Mouse (Mus musculus) neural tube, embryonic 14.5 days (tissue): ENCODE results near the gene Vash1. TPM values are rescaled to one million over a fixed set of nuclear protein-coding genes. Genes with fewer than 3 reads are reported as not detected.

Experiments
- ATAC-seq: fragments of 200-750 bp; cut with Nextera tagmentation; 2 replicates; pipeline ENCODE4 v1.8.0; 2017; ENCODE audit warnings: low read depth, mild to moderate bottlenecking, moderate TSS enrichment, moderate library complexity
- H3K27ac ChIP-seq: fragments of 300-500 bp; sonication (generic); 2 replicates; pipeline ENCODE4 v1.5.1; 2014; ENCODE audit warnings: low read depth, mild to moderate bottlenecking, control low read depth, low read length, moderate library complexity, mixed read lengths
- H3K27me3 ChIP-seq: fragments of 300-500 bp; sonication (generic); 2 replicates; pipeline ENCODE4 v1.6.1; 2014; ENCODE audit warnings: low read length; ENCODE audit not compliant: control insufficient read depth, insufficient read depth
- H3K36me3 ChIP-seq: fragments of 300-500 bp; sonication (generic); 2 replicates; pipeline ENCODE4 v1.6.1; 2014; ENCODE audit warnings: low read length, mixed read lengths; ENCODE audit not compliant: control insufficient read depth, insufficient read depth
- H3K4me1 ChIP-seq: fragments of 300-500 bp; sonication (generic); 2 replicates; pipeline ENCODE4 v1.6.1; 2014; ENCODE audit warnings: low read length; ENCODE audit not compliant: control insufficient read depth, insufficient read depth
- H3K4me2 ChIP-seq: fragments of 300-500 bp; sonication (generic); 2 replicates; pipeline ENCODE4 v1.6.1; 2014; ENCODE audit warnings: mild to moderate bottlenecking, low read depth, low read length, control low read depth
- H3K4me3 ChIP-seq: fragments of 300-500 bp; sonication (generic); 2 replicates; pipeline ENCODE4 v1.5.1; 2014; ENCODE audit warnings: low read depth, low read length, control low read depth, mixed read lengths
- H3K9ac ChIP-seq: fragments of 300-500 bp; sonication (generic); replicated peaks from 2 replicates; pipeline ENCODE4 v1.6.1; 2014; ENCODE audit warnings: low read depth, mild to moderate bottlenecking, control low read depth, low read length, mixed read lengths
- H3K9me3 ChIP-seq: fragments of 300-500 bp; sonication (generic); 2 replicates; pipeline ENCODE4 v1.6.1; 2016; ENCODE audit warnings: low read length; ENCODE audit not compliant: control insufficient read depth
- WGBS: fragments of 180-500 bp; shearing (Covaris S2); extraction: QIAGEN DNeasy Blood & Tissue Kit; methylation state at CpG from one replicate; pipeline ENCODE4 v1.1.7; 2014; 5-methylcytosine and 5-hydroxymethylcytosine counted together
- polyA plus RNA-seq: library from polyadenylated mRNA; unstranded; fragments of >200 nt; fragmentation: Nextera tagmentation; extraction: Ambion mirVana; gene quantifications from 2 replicates; pipeline ENCODE4 v1.2.1, GENCODE M21; 2014

The Vash1 gene
- polyA plus RNA-seq, 1 experiment from 2014 or later: 24.7 TPM

DNA sequence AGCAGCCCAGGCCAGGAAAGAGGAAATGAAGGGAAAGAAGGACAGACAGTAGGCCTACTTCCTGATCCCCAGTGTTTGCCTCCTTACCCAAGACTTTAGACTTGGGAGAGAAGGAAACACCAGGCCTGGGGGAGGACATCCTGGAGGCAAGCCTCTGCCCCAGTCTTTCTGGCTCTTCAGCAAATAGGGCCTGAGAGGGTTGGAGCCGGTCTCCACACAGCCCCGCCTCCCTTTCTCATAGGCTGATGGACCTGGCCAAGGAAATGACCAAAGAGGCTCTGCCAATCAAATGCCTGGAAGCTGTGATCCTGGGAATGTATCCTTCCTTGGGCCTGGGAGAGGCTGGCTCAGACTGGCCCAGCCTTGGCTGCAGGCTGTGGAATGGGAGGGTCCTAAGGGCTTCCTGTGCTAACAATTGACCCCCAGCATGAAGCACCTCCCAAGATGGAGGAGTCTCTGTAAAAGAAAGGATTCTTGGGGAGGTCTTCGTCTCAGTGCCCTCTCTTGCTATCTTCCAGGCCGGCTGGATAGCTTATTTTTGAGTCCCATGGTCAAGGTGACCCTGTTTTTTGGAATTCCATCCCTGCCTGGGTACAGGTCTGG lies 9.6 kb downstream of the Vash1 start:
- 86% methylated on average over 4 of the region's 4 CpGs for WGBS
- Histone ChIP-seq H3K36me3 (peaks cover 43% of the 10 kb centered on the region), H3K4me3 (no peak overlapping the region), H3K9me3 (no peaks in the 10 kb centered on the region), H3K27me3 (no peaks in the 10 kb centered on the region), H3K4me1 (peaks cover 6% of the 10 kb centered on the region; the same call in 1 of the 2 replicates), H3K27ac (no peak overlapping the region), H3K4me2 (no peak overlapping the region), H3K9ac (no peak overlapping the region)
- no peak for ATAC-seq

DNA sequence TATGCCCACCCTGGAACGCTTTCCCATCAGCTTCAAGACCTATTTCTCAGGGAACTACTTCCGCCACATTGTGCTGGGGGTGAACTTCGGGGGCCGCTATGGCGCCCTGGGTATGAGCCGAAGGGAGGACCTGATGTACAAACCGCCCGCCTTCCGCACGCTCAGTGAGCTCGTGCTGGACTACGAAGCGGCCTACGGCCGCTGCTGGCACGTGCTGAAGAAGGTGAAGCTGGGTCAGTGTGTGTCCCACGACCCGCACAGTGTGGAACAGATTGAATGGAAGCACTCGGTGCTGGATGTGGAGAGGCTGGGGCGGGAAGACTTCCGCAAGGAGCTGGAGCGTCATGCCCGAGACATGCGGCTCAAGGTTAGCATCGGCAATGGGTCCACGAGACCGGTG lies 10.4 kb downstream of the Vash1 start:
- WGBS: 96% methylated on average over 27 of the region's 27 CpGs
- Histone ChIP-seq H3K4me3 (no peak overlapping the region), H3K27me3 (no peaks in the 10 kb centered on the region), H3K9ac (no peak overlapping the region), H3K4me1 (no peaks in the 10 kb centered on the region), H3K4me2 (no peak overlapping the region), H3K9me3 (no peaks in the 10 kb centered on the region), H3K27ac (no peak overlapping the region), H3K36me3 (peaks cover 43% of the 10 kb centered on the region)
- ATAC-seq: no peak

DNA sequence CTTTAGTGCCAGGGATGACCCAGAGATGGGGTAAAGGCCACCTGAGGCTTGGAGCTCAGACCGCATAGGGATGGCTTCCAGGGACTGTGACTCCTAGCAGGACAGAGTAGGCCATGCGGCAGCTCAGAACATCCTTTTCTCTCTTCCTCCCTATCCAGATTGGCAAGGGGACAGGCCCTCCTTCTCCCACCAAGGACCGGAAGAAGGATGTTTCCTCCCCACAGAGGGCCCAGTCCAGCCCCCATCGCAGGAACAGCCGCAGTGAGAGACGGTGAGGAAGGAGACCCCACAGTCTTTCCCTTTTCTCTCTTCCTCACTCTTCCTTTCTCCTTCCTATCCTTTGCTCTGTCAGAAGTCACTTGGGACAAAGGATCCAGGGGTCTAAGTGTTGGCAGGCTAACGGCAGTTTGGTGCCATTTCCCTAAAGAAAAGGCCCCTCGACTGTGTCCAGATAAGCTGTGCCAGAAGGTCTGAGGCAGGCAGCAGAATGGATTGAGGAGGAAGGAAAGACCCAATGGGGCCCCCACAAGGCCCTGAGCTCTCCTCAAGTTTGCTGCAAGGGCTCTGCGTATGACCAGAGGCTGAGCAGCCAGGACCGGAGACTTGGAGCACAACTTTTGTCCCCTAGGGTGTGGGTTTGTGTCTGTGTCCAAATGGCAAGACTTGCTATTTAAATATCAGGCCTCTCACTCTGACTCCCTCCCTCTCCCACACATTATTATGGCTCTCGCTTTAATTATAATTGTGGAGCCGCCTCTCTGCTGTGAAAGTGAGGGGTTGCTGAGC lies 12.4 kb downstream of the Vash1 start:
- Histone ChIP-seq H3K9ac (no peak overlapping the region), H3K9me3 (no peaks in the 10 kb centered on the region), H3K4me2 (no peak overlapping the region), H3K27ac (no peak overlapping the region), H3K4me3 (no peak overlapping the region), H3K27me3 (no peaks in the 10 kb centered on the region), H3K36me3 (peaks cover 52% of the 10 kb centered on the region), H3K4me1 (no peaks in the 10 kb centered on the region)
- no peak for ATAC-seq
- WGBS: 77% methylated on average over 12 of the region's 12 CpGs

DNA sequence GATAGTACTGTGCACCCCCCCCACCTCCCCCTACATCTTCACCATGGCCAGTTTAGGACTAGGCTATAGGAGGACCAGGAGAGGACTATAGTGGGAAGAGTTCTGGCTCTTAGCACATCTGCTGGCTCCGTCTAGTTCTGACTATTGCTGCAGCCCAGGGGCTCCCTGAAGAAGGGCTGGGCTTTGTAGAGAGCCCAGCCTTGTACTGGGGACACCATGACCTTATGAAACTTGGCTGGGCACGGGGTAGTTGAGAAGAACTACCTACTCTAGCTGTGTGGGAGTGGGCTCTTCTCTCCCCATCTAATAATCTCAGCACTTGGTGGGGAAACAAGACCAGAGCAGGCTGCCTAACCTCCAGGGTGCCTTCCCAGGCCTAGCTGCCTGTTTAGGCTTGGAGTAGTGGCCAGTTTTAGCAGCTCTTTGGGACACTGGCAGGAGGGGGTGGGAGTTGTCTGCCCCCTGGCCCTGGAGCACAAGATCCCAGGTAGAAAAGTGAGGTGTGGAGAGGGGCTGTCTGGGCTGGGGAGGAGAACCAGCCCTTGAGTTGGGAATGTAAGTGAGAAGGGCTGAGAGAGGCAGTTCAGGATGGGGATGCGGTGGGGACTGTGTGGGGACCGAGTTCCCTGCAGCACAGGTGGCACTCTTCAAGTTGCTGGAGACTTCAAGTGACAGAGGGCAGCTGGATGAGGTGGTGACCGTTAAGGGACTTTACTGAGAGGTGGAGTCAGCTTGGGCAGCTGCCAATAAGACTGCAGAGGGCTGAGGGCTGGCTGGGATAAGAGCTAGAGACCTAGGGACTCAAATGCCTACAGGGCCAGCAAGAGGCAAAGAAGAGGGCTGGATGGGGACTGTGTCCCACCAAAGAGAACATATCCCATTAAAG lies 14.2 kb downstream of the Vash1 start:
- no peaks in the 10 kb centered on the region for H3K9me3 ChIP-seq
- no peak overlapping the region for H3K4me2 ChIP-seq
- H3K36me3 ChIP-seq: peaks cover 42% of the 10 kb centered on the region
- H3K27me3 ChIP-seq: no peaks in the 10 kb centered on the region
- ATAC-seq: no peak
- WGBS: 66% methylated on average over 5 of the region's 5 CpGs
- no peak overlapping the region for H3K27ac ChIP-seq
- no peaks in the 10 kb centered on the region for H3K4me1 ChIP-seq
- H3K4me3 ChIP-seq: no peak overlapping the region
- no peak overlapping the region for H3K9ac ChIP-seq

DNA sequence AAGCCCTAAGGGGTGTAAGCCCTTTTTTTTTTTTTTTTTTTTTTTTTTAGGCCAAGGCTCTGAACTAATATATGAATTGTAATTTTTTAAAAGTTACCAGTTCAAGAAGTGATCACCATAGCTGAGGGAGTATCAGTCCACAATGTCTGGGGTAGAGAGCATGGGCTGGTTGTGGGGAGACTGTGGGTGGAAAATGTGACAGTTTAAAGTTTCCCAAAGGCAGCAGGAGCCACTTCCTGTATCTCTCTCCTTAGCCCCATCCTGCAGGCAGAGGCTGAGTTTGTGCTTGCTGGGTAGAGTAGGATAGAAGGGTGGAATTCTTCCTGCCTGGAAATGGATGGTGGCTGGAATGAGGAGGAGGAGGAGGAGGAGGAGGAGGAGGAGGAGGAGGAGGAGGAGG lies 14.9 kb downstream of the Vash1 start:
- Histone ChIP-seq H3K36me3 (peaks cover 39% of the 10 kb centered on the region), H3K27ac (no peak overlapping the region), H3K4me3 (no peak overlapping the region), H3K27me3 (no peaks in the 10 kb centered on the region), H3K9ac (no peak overlapping the region), H3K4me1 (no peaks in the 10 kb centered on the region), H3K4me2 (no peak overlapping the region), H3K9me3 (no peaks in the 10 kb centered on the region)
- no peak for ATAC-seq

DNA sequence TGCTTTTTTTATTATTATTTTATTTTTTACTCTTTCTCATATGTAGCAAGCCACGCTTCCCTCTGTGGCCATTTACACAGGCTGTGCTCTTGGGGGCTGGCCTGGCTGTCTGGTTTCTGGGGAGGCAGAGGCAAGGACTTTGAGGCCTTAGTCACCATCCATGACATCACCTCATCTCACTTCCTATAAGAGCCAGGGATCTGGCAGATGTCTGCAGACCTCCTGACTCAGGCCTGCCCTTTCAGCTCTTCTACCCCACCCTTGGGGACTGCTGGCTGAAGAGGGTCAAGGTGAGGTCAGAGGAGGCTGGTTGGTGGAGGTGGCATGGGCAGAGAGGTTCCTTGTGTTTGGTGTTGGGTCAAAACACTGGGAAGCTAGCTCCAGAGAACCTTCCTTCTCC lies 15.9 kb downstream of the Vash1 start:
- H3K9me3 ChIP-seq: no peaks in the 10 kb centered on the region
- peaks cover 31% of the 10 kb centered on the region for H3K36me3 ChIP-seq
- H3K27me3 ChIP-seq: no peaks in the 10 kb centered on the region
- H3K4me2 ChIP-seq: no peak overlapping the region
- no peak for ATAC-seq
- H3K9ac ChIP-seq: no peak overlapping the region
- H3K4me3 ChIP-seq: no peak overlapping the region
- WGBS: 95% methylated on average over 1 of the region's 1 CpGs
- H3K4me1 ChIP-seq: no peaks in the 10 kb centered on the region
- no peak overlapping the region for H3K27ac ChIP-seq

DNA sequence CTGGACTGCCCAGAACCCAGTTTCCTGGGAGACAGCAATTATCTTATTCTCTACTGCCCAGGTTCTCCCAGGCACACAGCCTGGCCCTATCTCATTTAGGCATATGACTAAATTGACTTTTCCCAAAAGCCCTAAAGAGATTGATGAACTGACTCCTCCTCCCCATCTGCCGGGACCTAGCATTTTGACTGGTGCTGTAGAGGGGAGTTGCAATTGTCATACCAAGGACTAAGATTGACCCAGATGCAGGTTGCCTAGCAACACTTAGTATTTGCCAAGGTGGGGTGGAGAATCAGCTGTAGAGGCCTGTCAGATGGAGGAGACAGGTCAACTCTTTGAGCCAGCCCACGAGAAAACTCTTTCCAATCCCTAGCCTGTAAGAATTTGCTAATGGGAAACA lies 19.5 kb downstream of the Vash1 start:
- no peaks in the 10 kb centered on the region for H3K9me3 ChIP-seq
- H3K36me3 ChIP-seq: peaks cover 10% of the 10 kb centered on the region; the same call in 1 of the 2 replicates
- ATAC-seq: no peak
- H3K27ac ChIP-seq: no peak overlapping the region
- H3K4me2 ChIP-seq: no peak overlapping the region
- peaks cover 5% of the 10 kb centered on the region; the same call in 1 of the 2 replicates for H3K4me1 ChIP-seq
- H3K4me3 ChIP-seq: no peak overlapping the region
- WGBS: 39% methylated on average over 2 of the region's 2 CpGs
- no peaks in the 10 kb centered on the region for H3K27me3 ChIP-seq
- H3K9ac ChIP-seq: no peak overlapping the region

DNA sequence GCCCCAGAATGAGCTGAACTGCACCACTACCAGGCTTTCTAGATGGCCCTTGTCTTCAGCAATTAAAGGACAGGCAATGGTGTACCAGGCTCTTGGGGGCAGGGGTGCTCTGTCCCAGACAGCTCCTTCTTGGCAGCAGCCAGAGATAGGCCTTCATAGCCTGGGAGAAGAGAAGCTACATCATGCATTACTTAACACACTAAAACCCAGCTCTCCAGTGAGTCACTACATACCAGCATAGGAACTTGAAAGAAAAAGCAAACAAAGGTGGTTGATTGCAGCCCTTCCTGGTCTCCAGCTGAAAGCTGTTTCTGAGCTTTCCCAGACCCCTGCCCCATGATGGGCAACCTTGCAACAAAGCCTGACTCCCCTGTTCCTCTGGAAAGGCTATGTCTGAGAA lies 20.0 kb downstream of the Vash1 start:
- no peak overlapping the region for H3K4me2 ChIP-seq
- H3K9ac ChIP-seq: no peak overlapping the region
- no peak overlapping the region for H3K4me3 ChIP-seq
- peaks cover 10% of the 10 kb centered on the region; the same call in 1 of the 2 replicates for H3K36me3 ChIP-seq
- peaks cover 5% of the 10 kb centered on the region; the same call in 1 of the 2 replicates for H3K4me1 ChIP-seq
- no peak for ATAC-seq
- peak overlapping the region; percentile 10; the same call in 1 of the 2 replicates for H3K27ac ChIP-seq
- no peaks in the 10 kb centered on the region for H3K9me3 ChIP-seq
- no peaks in the 10 kb centered on the region for H3K27me3 ChIP-seq
